Mouse (Mus musculus) liver, embryonic 11.5 days (tissue): ENCODE data around the gene Mrpl9. TPM values are rescaled to one million over a fixed set of nuclear protein-coding genes. Genes with fewer than 3 reads are reported as not detected.

ENCODE experiments used
- ATAC-seq: fragments of 200-750 bp; cut with Nextera tagmentation; replicated peaks from 2 replicates; pipeline ENCODE4 v1.8.0; 2017; ENCODE audit warnings: moderate number of reproducible peaks, mild to moderate bottlenecking, moderate TSS enrichment, moderate library complexity; ENCODE audit not compliant: low FRiP score
- DNase-seq: peaks from one replicate; pipeline ENCODE4 v3.0.0-alpha.2; 2017; ENCODE audit warnings: low spot score
- H3K27ac ChIP-seq: fragments of 300-500 bp; sonication (generic); 2 replicates; pipeline ENCODE4 v1.5.1; 2014; ENCODE audit warnings: mild to moderate bottlenecking, low read depth, low read length, control low read depth
- H3K27me3 ChIP-seq: fragments of 300-500 bp; sonication (generic); replicated peaks from 2 replicates; pipeline ENCODE4 v1.6.1; 2014; ENCODE audit warnings: low read length, mixed read lengths; ENCODE audit not compliant: control insufficient read depth, insufficient read depth
- H3K36me3 ChIP-seq: fragments of 300-500 bp; sonication (generic); 2 replicates; pipeline ENCODE4 v1.6.1; 2014; ENCODE audit warnings: mild to moderate bottlenecking, low read length, moderate library complexity, mixed read lengths; ENCODE audit not compliant: control insufficient read depth, insufficient read depth
- H3K4me1 ChIP-seq: fragments of 300-500 bp; sonication (generic); replicated peaks from 2 replicates; pipeline ENCODE4 v1.6.1; 2014; ENCODE audit warnings: low read length, mixed read lengths; ENCODE audit not compliant: control insufficient read depth, insufficient read depth
- H3K4me2 ChIP-seq: fragments of 300-500 bp; sonication (generic); 2 replicates; pipeline ENCODE4 v1.6.1; 2014; ENCODE audit warnings: mild to moderate bottlenecking, control low read depth, moderate library complexity
- H3K4me3 ChIP-seq: fragments of 300-500 bp; sonication (generic); 2 replicates; pipeline ENCODE4 v1.5.1; 2014; ENCODE audit warnings: low read depth, low read length, control low read depth
- H3K9ac ChIP-seq: fragments of 300-500 bp; sonication (generic); 2 replicates; pipeline ENCODE4 v1.6.1; 2014; ENCODE audit warnings: low read depth, low read length, control low read depth
- H3K9me3 ChIP-seq: fragments of 300-500 bp; sonication (generic); 2 replicates; pipeline ENCODE4 v1.6.1; 2016; ENCODE audit warnings: low read length, inconsistent platforms, mixed read lengths; ENCODE audit not compliant: control insufficient read depth
- WGBS: fragments of 180-500 bp; shearing (Covaris S2); extraction: QIAGEN DNeasy Blood & Tissue Kit; methylation state at CpG from one replicate; pipeline ENCODE4 v1.1.7; 2014; 5-methylcytosine and 5-hydroxymethylcytosine counted together
- polyA plus RNA-seq: library from polyadenylated mRNA; unstranded; fragments of >200 nt; fragmentation: Nextera tagmentation; extraction: Ambion mirVana; gene quantifications from 2 replicates; pipeline ENCODE4 v1.2.1, GENCODE M21; 2014

Mrpl9 gene
- polyA plus RNA-seq, 1 experiment from 2014 or later = 87.3 TPM

GRCm38 (mm10) chr3:94405561-94405960 lies 37.6 kb upstream of the Mrpl9 start:
- WGBS = 66% methylated on average over 4 of the region's 4 CpGs
- Histone ChIP-seq H3K27ac (no peak overlapping the region), H3K4me2 (no peak overlapping the region), H3K27me3 (peaks cover 26% of the 10 kb centered on the region), H3K9ac (no peak overlapping the region), H3K4me3 (no peak overlapping the region), H3K9me3 (no peaks in the 10 kb centered on the region), H3K36me3 (no peaks in the 10 kb centered on the region), H3K4me1 (no peaks in the 10 kb centered on the region)
- DNase-seq (peak; percentile 3), ATAC-seq (no peak)

DNA sequence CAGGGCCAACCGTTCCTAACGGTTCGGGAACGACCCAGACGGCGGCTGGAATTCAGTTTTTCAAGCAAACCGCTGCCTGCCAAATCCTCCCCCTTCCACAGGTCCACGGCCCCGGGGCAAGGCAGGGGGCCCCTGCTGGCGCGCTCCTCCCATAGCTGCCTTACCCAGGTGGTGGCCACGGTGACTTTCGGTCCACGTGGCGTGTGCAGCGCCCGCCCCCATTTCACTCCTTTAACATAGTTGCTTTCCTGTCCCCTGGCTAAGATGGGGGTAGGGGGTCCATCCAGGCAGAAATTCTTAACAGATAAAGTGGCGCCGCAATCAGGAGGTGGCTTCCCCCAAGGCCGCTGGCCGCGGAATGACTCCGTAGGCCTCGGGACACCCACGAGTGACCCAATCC lies 30.6 kb upstream of the Mrpl9 start:
- WGBS = 14% methylated on average over 25 of the region's 25 CpGs
- DNase-seq (no peak), ATAC-seq (peak; percentile 44)
- no peaks in the 10 kb centered on the region for H3K9me3 ChIP-seq
- H3K4me2 ChIP-seq = peak overlapping the region; percentile 84
- H3K9ac ChIP-seq = peak overlapping the region; percentile 58
- H3K27me3 ChIP-seq = no peaks in the 10 kb centered on the region; the same call in 1 of the 2 replicates
- no peak overlapping the region for H3K27ac ChIP-seq
- H3K4me3 ChIP-seq = peak overlapping the region; percentile 53
- H3K4me1 ChIP-seq = peaks cover 3% of the 10 kb centered on the region
- H3K36me3 ChIP-seq = no peaks in the 10 kb centered on the region

DNA sequence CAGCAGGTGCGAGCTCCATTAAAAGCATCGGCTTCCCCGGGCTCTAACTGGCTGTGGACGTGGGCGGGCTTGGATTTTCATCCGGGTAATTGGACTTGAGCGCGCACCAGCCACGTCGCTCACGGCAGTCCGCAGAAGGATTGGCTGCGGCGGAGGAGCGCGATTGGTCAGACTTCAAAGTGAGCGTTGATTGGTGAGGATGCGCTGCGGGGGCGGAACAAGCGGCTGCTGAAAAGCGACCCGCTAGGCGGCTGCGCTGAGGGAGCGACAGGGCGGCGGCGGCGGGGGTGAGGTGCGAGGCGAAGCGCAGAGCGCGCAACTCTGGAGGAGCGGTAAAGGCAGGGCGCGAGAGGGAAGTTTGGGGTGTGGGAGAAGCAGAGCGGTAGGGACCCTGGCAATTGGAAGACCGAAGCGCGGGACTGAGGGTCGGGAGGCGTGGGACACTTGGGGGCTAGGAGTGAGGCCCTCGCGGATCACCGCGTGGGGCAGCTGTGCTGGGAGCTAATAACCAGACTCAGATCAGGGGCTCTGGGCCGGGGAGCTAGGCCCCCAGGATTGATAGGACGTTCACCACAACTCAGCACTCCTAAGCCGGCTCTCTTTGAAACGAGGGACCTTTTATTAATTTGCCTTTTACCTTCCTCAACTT lies 30.0 kb upstream of the Mrpl9 start, which contains the start of gene Tdrkh:
Gene Tdrkh (plus strand): TSS at position 243 of the 649 bp plus-strand sequence.
- peak within 1 kb of the TSS; percentile 53 for H3K4me3 ChIP-seq

DNA sequence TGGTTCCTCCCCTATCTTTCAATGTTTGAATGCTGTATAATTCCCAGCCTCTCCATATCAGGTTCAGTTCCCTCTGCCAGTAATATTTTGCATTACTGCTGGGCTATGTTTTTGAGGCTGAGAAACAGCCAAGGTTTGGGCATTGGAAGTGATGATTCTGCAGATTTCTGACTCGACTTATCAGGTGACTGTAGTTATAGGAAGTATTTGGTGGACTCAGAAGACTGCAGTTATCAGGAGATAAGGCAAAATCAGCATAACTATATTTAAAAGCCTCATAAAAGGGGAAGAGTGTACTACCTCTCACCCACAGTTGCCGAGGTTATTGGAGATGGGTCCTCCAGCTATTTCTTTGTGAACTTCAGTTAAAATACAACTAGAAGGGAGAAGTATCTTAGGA lies 12.1 kb upstream of the Mrpl9 start:
- 40% methylated on average over 2 of the region's 2 CpGs for WGBS
- H3K4me2 ChIP-seq = no peak overlapping the region

More for the DNA sequence above, 30.0 kb upstream of the Mrpl9 start, which contains the start of gene Tdrkh:
- peak; percentile 88 for DNase-seq
- H3K4me2 ChIP-seq = peak within 1 kb of the TSS; percentile 84
- H3K27ac ChIP-seq = no peak within 1 kb of the TSS
- peaks cover 3% of the 10 kb centered on the region for H3K4me1 ChIP-seq
- WGBS = 13% methylated on average over 52 of the region's 52 CpGs
- ATAC-seq = peak; percentile 98
- no peaks in the 10 kb centered on the region; the same call in 1 of the 2 replicates for H3K27me3 ChIP-seq
- H3K36me3 ChIP-seq = no peaks in the 10 kb centered on the region
- H3K9me3 ChIP-seq = no peaks in the 10 kb centered on the region
- H3K9ac ChIP-seq = peak within 1 kb of the TSS; percentile 58

DNA sequence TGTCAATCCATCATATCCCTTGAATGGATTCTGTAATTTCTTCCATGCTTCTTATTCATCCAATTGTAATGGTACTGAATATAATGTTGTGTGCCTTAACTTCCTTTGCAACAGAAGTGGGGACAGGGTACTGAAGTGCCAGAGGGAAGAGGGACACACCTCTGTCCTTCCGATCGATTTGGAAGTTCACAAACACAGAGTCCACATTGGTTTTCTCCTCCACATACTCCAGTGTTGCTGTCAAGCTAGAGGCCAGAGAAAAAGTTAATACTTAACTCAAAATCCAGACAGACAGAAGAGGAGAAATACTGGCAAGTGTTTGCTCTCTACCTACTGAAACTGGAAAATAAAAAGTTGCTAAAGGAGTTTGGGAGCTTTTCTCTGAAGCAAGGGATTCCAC lies 8.8 kb upstream of the Mrpl9 start:
- 0 out of 2 replicates have a peak, but pooled peaks have one; percentile 36 for ATAC-seq
- Histone ChIP-seq H3K4me3 (no peak overlapping the region), H3K36me3 (no peaks in the 10 kb centered on the region), H3K9me3 (no peaks in the 10 kb centered on the region), H3K4me2 (no peak overlapping the region; the same call in 1 of the 2 replicates), H3K27me3 (no peaks in the 10 kb centered on the region; the same call in 1 of the 2 replicates), H3K4me1 (no peaks in the 10 kb centered on the region), H3K27ac (no peak overlapping the region), H3K9ac (no peak overlapping the region)
- 84% methylated on average over 2 of the region's 2 CpGs for WGBS
- no peak for DNase-seq

More for the DNA sequence above, 12.1 kb upstream of the Mrpl9 start:
- H3K9me3 ChIP-seq = no peaks in the 10 kb centered on the region
- H3K4me3 ChIP-seq = no peak overlapping the region
- no peaks in the 10 kb centered on the region for H3K36me3 ChIP-seq
- no peak for ATAC-seq
- DNase-seq = no peak
- no peak overlapping the region for H3K27ac ChIP-seq
- H3K27me3 ChIP-seq = no peaks in the 10 kb centered on the region; the same call in 1 of the 2 replicates
- no peaks in the 10 kb centered on the region for H3K4me1 ChIP-seq
- H3K9ac ChIP-seq = no peak overlapping the region

- Histone ChIP-seq H3K9ac (no peak overlapping the region), H3K4me1 (no peaks in the 10 kb centered on the region), H3K9me3 (no peaks in the 10 kb centered on the region), H3K27ac (no peak overlapping the region), H3K4me3 (no peak overlapping the region), H3K27me3 (no peaks in the 10 kb centered on the region), H3K4me2 (no peak overlapping the region), H3K36me3 (no peaks in the 10 kb centered on the region)
- DNase-seq (no peak), ATAC-seq (no peak)
- WGBS = 76% methylated on average over 9 of the region's 9 CpGs
These were observed 6.7 kb upstream of the Mrpl9 start for GRCm38 (mm10) chr3:94436420-94436819.

- H3K36me3 ChIP-seq = peaks cover 9% of the 10 kb centered on the region
- no peak overlapping the region for H3K27ac ChIP-seq
- H3K4me2 ChIP-seq = no peak overlapping the region
- DNase-seq (no peak), ATAC-seq (no peak)
- no peaks in the 10 kb centered on the region for H3K9me3 ChIP-seq
- 39% methylated on average over 3 of the region's 3 CpGs for WGBS
- peaks cover 3% of the 10 kb centered on the region for H3K4me1 ChIP-seq
- H3K4me3 ChIP-seq = no peak overlapping the region
- no peak overlapping the region for H3K9ac ChIP-seq
- no peaks in the 10 kb centered on the region for H3K27me3 ChIP-seq
These were observed 1.9 kb upstream of the Mrpl9 start for GRCm38 (mm10) chr3:94441182-94441581.

DNA sequence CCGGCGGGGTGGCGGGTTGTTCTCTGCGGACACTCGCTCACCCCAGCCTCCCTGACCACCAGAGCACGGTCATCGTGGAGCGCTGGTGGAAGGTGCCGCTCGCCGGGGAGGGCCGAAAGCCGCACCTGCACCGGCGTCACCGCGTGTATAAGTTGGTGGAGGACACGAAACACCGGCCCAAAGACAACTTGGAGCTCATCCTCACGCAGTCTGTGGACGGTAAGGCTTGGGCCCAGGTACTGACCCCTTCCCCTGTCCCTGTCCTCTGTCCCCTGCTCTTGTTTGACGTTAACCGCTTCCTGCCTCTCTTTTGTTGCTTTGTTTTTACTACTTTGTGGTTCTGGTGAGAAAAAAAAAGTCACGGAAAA lies 463 bp downstream of the Mrpl9 start, which contains the start of gene Oaz3:
Gene Oaz3 (minus strand): TSS at position 319 of the 368 bp plus-strand sequence.
- WGBS = under 1% methylated on average over 24 of the region's 24 CpGs
- H3K4me2 ChIP-seq = peak within 1 kb of the TSS; percentile 85
- peak within 1 kb of the TSS; percentile 71 for H3K27ac ChIP-seq
- H3K9me3 ChIP-seq = no peaks in the 10 kb centered on the region
- H3K9ac ChIP-seq = peak within 1 kb of the TSS; percentile 96
- peaks cover 3% of the 10 kb centered on the region for H3K4me1 ChIP-seq
- ATAC-seq = peak; percentile 51
- H3K36me3 ChIP-seq = peaks cover 24% of the 10 kb centered on the region
- peak within 1 kb of the TSS; percentile 96 for H3K4me3 ChIP-seq
- no peak for DNase-seq
- no peaks in the 10 kb centered on the region for H3K27me3 ChIP-seq

DNA sequence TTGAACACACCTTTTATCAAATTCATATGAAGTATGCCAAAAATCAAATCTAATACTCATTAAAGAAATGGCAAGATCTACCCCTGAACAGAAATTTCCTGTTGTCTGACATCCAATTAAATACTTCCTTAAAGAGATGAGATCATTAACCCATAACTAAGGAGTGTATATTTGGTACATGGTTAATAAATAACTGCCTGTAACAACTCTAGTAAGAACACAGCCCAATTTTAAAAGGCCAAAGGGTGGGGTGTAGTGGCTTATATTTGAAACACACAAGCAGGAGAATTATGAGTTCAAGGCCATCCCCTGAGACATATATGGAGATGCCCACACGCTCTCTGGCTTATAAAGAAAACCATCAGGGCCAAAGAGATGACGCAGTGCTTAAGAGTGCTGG lies 6.3 kb downstream of the Mrpl9 start:
- peaks cover 27% of the 10 kb centered on the region for H3K36me3 ChIP-seq
- no peak for ATAC-seq
- 93% methylated on average over 2 of the region's 2 CpGs for WGBS

More for the DNA sequence above, 6.3 kb downstream of the Mrpl9 start:
- DNase-seq = no peak
- H3K9ac ChIP-seq = no peak overlapping the region
- no peak overlapping the region for H3K27ac ChIP-seq
- no peaks in the 10 kb centered on the region for H3K9me3 ChIP-seq
- no peak overlapping the region for H3K4me2 ChIP-seq
- H3K27me3 ChIP-seq = no peaks in the 10 kb centered on the region
- no peak overlapping the region for H3K4me3 ChIP-seq
- peaks cover under 1% of the 10 kb centered on the region for H3K4me1 ChIP-seq
